Mouse (Mus musculus) intestine, embryonic 15.5 days (tissue): Measurements from ENCODE around the gene Ankrd65. TPM values are rescaled to one million over a fixed set of nuclear protein-coding genes. Genes with fewer than 3 reads are reported as not detected.

Experiments
- ATAC-seq: fragments of 200-750 bp; cut with Nextera tagmentation; 2 replicates; pipeline ENCODE4 v1.8.0; 2017; ENCODE audit warnings: moderate TSS enrichment, moderate library complexity
- H3K27ac ChIP-seq: fragments of 300-500 bp; sonication (generic); 2 replicates; pipeline ENCODE4 v1.5.1; 2015; ENCODE audit warnings: mild to moderate bottlenecking, inconsistent platforms
- H3K27me3 ChIP-seq: fragments of 300-500 bp; sonication (generic); replicated peaks from 2 replicates; pipeline ENCODE4 v1.6.1; 2015; ENCODE audit warnings: inconsistent platforms
- H3K36me3 ChIP-seq: fragments of 300-500 bp; sonication (generic); 2 replicates; pipeline ENCODE4 v1.6.1; 2015; ENCODE audit warnings: inconsistent platforms
- H3K4me1 ChIP-seq: fragments of 300-500 bp; sonication (generic); replicated peaks from 2 replicates; pipeline ENCODE4 v1.6.1; 2015; ENCODE audit warnings: inconsistent platforms
- H3K4me2 ChIP-seq: fragments of 300-500 bp; sonication (generic); replicated peaks from 2 replicates; pipeline ENCODE4 v1.6.1; 2015; ENCODE audit warnings: mild to moderate bottlenecking, inconsistent platforms
- H3K4me3 ChIP-seq: fragments of 300-500 bp; sonication (generic); replicated peaks from 2 replicates; pipeline ENCODE4 v1.5.1; 2015; ENCODE audit warnings: inconsistent platforms
- H3K9ac ChIP-seq: fragments of 300-500 bp; sonication (generic); 2 replicates; pipeline ENCODE4 v1.6.1; 2015; ENCODE audit warnings: inconsistent platforms
- H3K9me3 ChIP-seq: fragments of 300-500 bp; sonication (generic); 2 replicates; pipeline ENCODE4 v1.6.1; 2016; ENCODE audit warnings: inconsistent platforms
- WGBS: fragments of 180-500 bp; shearing (Covaris S2); methylation state at CpG from one replicate; pipeline ENCODE4 v1.1.7; 2015; 5-methylcytosine and 5-hydroxymethylcytosine counted together
- polyA plus RNA-seq: library from polyadenylated mRNA; unstranded; fragments of >200 nt; fragmentation: Nextera tagmentation; extraction: Ambion mirVana; gene quantifications from 2 replicates; pipeline ENCODE4 v1.2.1, GENCODE M21; 2015

Ankrd65 gene
- polyA plus RNA-seq, 1 experiment from 2014 or later = not detected

DNA sequence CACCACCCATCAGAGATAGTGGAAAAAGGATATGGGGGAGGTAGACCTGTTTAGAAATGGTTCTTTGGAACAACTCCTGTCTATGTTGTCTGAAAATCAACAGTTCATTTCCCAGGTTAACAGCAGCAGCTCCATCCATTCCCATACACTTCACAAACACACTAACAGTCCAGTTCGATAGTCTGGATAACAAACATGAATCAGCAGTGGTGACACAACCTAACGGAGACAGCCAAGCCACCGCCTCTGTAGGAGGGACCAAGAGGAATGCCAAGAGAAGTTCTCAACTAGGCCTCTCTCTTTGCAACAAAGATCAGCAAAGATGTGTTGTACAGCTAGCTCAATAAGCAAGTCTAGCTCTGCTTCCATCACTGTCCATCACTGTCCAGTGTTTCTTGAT is 27.9 kb upstream of the Ankrd65 start:
- WGBS = 93% methylated on average over 3 of the region's 3 CpGs
- no peak for ATAC-seq
- no peak overlapping the region for H3K4me2 ChIP-seq

DNA sequence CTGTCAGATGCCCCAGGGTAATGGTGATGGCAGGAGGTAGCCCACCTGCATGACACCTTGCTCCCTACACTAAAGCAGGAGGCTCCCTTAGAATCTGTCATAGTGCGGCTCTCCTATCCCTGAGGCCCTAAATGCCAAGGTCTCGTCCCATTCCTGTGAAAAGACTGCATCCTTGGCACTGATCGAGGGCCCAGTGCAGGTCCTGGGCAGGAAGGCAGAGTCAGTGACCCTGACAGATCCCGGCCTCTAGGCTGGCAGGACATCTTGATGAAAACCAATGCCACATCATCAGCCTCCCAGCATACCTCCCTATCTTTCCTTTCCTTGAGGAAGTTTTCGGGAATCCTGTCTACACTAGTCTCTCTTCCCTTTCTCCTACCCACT is 20.8 kb upstream of the Ankrd65 start:
- Histone ChIP-seq H3K9me3 (no peaks in the 10 kb centered on the region), H3K9ac (peak overlapping the region; percentile 77), H3K27me3 (no peaks in the 10 kb centered on the region), H3K27ac (0 out of 2 replicates have a peak overlapping the region, but pooled peaks have one; percentile 9), H3K36me3 (no peaks in the 10 kb centered on the region), H3K4me1 (peaks cover 29% of the 10 kb centered on the region), H3K4me3 (peak overlapping the region; percentile 53), H3K4me2 (peak overlapping the region; percentile 88)
- no peak for ATAC-seq
- WGBS = 69% methylated on average over 5 of the region's 5 CpGs

More for the DNA sequence above, 27.9 kb upstream of the Ankrd65 start:
- peaks cover 2% of the 10 kb centered on the region; the same call in 1 of the 2 replicates for H3K36me3 ChIP-seq
- no peak overlapping the region for H3K4me3 ChIP-seq
- H3K9ac ChIP-seq = no peak overlapping the region
- H3K27ac ChIP-seq = no peak overlapping the region
- no peaks in the 10 kb centered on the region for H3K27me3 ChIP-seq
- no peaks in the 10 kb centered on the region for H3K9me3 ChIP-seq
- H3K4me1 ChIP-seq = peaks cover 24% of the 10 kb centered on the region

DNA sequence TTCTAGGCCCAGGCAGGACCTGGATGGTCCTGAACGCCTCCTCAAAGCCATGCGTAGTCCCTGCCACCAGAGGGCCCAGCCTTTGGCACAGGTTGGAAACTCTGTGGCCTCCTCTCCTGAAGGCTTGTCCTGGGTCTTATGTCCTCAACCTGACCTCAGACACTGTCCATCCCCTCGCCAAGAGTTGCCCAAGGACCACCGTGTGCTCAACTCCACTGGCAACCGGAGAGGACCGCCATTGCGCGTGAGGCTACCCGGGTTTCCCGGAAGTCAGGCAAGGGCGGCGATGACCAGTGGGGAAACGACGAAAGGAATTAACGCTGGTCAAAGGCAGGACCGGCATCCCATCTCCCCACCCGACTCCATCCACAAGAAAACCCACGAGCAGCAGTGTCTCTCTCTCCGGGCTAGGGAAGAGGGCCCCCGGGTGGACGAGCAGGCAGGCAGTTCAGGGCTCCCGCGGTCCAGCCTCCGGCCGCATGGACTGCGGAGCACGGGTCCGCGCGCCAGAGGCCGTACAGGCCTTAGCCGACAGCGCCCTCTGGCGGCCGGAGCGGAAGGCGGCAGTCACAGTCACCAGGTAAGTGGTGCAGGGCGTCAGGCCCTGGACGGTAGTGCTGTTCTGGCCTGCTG is 20.2 kb upstream of the Ankrd65 start:
- Histone ChIP-seq H3K36me3 (no peaks in the 10 kb centered on the region), H3K9me3 (no peaks in the 10 kb centered on the region), H3K4me2 (peak overlapping the region; percentile 88), H3K27me3 (no peaks in the 10 kb centered on the region), H3K27ac (peak overlapping the region; percentile 60), H3K9ac (peak overlapping the region; percentile 77), H3K4me1 (peaks cover 31% of the 10 kb centered on the region), H3K4me3 (peak overlapping the region; percentile 53)
- ATAC-seq = peak; percentile 92
- under 1% methylated on average over 39 of the region's 39 CpGs for WGBS

DNA sequence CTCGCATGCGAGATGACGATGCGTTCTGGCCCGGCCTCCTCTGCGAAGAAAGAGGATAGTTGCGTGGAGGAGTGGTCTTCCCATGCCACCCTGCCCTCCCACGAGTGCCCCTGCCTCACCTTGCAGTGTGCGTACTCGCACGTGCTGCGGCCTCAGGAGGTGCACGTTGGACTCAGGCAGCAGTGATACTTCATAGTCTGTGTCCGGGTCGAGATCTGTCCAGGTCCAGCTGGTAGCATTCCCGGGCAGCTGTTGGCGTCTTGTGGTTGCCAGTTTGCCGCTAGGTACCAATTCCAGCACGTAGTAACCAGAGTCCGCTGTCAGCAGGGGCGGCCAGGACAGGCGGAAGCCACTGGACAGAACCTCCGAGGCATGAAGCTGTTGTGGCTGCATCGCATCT is 19.6 kb upstream of the Ankrd65 start:
- WGBS = 48% methylated on average over 24 of the region's 24 CpGs
- peak overlapping the region; percentile 88 for H3K4me2 ChIP-seq

DNA sequence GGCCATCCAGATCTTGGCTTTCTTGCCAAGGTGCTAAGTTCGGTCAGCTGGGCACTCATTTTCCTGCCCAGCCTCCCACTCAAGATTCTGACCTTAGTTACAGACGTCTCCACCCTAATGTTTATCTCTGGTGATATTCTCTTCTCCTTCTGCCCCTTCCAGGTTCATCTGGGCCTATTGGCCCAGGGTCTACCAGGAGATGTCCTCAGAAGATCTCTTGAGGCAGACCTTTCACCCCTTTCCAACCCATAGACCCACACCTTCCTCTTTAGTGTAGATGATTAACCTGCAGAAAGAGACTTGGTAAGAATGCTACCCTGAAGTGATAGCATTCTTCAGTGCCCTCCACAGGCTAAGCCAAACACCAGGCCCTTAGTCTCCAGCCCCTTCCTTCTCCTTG is 18.5 kb upstream of the Ankrd65 start:
- H3K9ac ChIP-seq = no peak overlapping the region
- H3K36me3 ChIP-seq = no peaks in the 10 kb centered on the region
- H3K4me2 ChIP-seq = peak overlapping the region; percentile 28
- H3K27ac ChIP-seq = no peak overlapping the region
- WGBS = 84% methylated on average over 2 of the region's 2 CpGs
- peaks cover 42% of the 10 kb centered on the region for H3K4me1 ChIP-seq
- H3K9me3 ChIP-seq = no peaks in the 10 kb centered on the region
- no peak for ATAC-seq
- no peak overlapping the region for H3K4me3 ChIP-seq
- H3K27me3 ChIP-seq = no peaks in the 10 kb centered on the region

More for the DNA sequence above, 19.6 kb upstream of the Ankrd65 start:
- no peaks in the 10 kb centered on the region for H3K27me3 ChIP-seq
- H3K4me3 ChIP-seq = peak overlapping the region; percentile 53
- H3K9ac ChIP-seq = peak overlapping the region; percentile 77
- peak; percentile 15; the same call in 1 of the 2 replicates for ATAC-seq
- no peak overlapping the region for H3K27ac ChIP-seq
- no peaks in the 10 kb centered on the region for H3K9me3 ChIP-seq
- H3K36me3 ChIP-seq = no peaks in the 10 kb centered on the region
- H3K4me1 ChIP-seq = peaks cover 38% of the 10 kb centered on the region

DNA sequence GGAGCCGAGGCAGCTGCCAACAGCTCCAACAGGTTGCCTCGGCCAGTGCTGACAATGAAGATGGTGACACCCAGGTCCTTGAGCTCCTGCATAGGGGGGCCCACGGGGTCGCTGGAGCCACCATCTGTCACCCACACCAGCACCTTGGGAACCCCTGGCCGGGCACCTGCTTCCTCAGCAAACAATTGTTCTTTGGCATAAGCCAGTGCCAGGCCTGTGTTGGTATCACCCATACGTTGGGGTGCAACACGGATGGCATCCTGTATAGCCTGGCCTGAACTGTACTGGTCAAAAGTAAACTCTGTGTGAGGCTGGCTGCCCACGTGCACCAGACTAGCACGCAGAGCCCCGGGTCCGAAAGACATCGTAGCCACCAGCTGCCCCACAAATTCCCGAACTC is 17.5 kb upstream of the Ankrd65 start:
- H3K4me2 ChIP-seq = no peak overlapping the region
- H3K4me3 ChIP-seq = no peak overlapping the region
- peaks cover 51% of the 10 kb centered on the region for H3K4me1 ChIP-seq
- H3K9ac ChIP-seq = no peak overlapping the region
- no peaks in the 10 kb centered on the region for H3K27me3 ChIP-seq
- no peaks in the 10 kb centered on the region for H3K36me3 ChIP-seq
- H3K9me3 ChIP-seq = no peaks in the 10 kb centered on the region
- ATAC-seq = no peak
- no peak overlapping the region for H3K27ac ChIP-seq
- WGBS = 88% methylated on average over 13 of the region's 13 CpGs

DNA sequence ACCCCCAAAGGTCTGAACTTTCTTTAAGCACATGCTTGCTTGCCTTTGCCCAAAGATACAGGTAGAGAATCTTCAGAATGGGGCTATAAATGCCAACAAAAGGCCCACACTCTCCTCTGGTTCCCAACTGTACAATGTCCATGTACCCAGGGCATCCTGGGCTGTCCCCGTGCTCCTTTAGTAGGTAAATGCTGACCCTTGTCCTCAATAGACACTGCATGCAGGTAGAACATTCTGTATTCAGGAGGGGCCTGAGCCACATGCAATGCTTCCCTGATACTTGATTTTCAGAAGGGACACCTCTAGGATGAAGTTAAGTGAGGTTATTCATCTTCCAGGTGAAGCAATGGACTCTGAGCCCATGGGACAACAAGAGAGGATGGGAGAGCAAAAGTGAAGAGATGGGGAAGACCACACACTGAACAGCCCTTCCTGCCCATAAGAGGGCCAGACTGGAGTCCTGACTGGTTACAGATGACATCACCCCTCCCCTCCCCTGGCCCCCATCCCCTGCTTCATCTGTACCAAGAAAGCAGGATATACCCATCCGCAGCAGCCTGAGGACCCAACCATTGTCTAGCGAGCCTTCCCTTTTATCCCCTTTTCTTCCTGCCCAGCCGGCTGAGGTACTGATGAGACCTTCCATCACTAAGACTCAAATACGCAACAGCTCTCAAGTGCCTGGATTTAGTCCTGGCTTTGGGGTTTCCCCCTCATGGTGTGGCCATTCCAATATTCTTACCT is 16.7 kb upstream of the Ankrd65 start:
- H3K36me3 ChIP-seq = no peaks in the 10 kb centered on the region
- 36% methylated on average over 5 of the region's 5 CpGs for WGBS
- no peak overlapping the region for H3K27ac ChIP-seq
- no peak for ATAC-seq
- H3K4me1 ChIP-seq = peaks cover 52% of the 10 kb centered on the region
- no peaks in the 10 kb centered on the region for H3K27me3 ChIP-seq
- H3K4me2 ChIP-seq = peak overlapping the region; percentile 91
- peak overlapping the region; percentile 50; the same call in 1 of the 2 replicates for H3K9ac ChIP-seq
- peak overlapping the region; percentile 46 for H3K4me3 ChIP-seq
- no peaks in the 10 kb centered on the region for H3K9me3 ChIP-seq

DNA sequence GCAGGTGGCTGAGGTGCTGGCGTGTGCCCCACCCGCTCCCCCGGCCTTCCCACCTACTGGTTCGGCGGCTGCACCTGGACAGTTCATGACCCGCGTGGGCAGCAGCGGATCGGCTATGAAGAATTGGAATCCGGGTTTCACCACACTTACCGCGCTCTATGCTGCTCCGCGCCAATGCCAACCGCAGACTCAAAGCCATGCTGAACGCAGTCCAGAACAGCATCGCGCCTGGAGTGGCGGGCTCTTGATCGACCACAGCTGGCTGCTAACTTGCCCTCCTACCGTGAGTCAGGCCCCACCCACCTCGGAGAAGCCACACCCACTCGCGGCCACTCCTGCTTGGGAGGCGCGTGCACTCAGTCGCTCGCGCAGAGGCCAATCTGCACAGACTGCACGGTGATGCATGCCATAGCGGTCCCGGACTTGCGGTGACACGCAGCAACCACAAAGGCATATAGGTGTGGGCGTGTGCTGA is 15.9 kb upstream of the Ankrd65 start, which contains the start of gene Vwa1:
Gene Vwa1, minus strand, starts transcription at position 419 of the 475 bp plus-strand sequence.
- WGBS = under 1% methylated on average over 35 of the region's 35 CpGs
- Histone ChIP-seq H3K27me3 (no peaks in the 10 kb centered on the region), H3K4me1 (peaks cover 52% of the 10 kb centered on the region), H3K27ac (peak within 1 kb of the TSS; percentile 37), H3K4me2 (peak within 1 kb of the TSS; percentile 91), H3K9ac (peak within 1 kb of the TSS; percentile 50), H3K36me3 (no peaks in the 10 kb centered on the region), H3K9me3 (no peaks in the 10 kb centered on the region), H3K4me3 (peak within 1 kb of the TSS; percentile 46)
- peak; percentile 79 for ATAC-seq

DNA sequence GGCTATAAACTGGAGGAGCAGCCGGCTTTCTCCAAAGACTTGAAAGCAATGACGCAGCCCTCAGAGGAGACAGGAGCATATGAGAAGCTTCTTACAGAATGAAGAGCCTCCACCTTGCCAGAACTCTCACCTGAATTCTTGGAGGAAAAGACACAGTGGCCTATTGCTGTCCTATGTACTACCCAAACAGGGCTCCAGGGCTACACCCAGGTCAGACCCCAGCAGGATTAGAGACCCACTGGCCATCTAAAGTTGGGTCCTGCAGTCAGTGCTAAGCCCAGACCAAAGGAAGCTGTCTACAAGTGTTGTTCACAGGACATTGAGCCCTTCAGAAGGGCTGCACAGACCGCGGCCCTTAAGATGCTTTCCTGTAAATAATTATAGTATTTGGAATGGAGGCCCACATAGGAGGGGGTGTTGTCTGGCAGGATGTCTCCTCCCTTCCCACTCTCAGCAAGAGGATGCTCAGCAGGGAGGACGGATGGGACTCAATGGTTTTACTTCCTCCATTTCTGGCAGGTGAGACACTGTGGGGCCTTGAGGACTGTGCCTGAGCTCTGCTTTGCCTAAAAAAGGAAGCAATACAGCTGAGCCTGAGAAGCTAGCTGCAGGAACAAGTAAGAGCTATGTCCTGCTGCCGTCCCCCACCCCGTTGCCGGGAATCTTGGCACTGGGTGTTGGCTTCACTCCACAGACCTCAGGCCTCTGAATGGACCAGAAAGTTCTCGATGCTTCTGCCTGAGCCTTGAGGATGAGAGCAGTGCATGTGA is 15.1 kb upstream of the Ankrd65 start:
- Histone ChIP-seq H3K36me3 (no peaks in the 10 kb centered on the region), H3K27ac (peak overlapping the region; percentile 37), H3K27me3 (no peaks in the 10 kb centered on the region), H3K4me1 (peaks cover 47% of the 10 kb centered on the region), H3K4me2 (peak overlapping the region; percentile 91), H3K9me3 (no peaks in the 10 kb centered on the region), H3K4me3 (peak overlapping the region; percentile 46; the same call in 1 of the 2 replicates), H3K9ac (no peak overlapping the region; the same call in 1 of the 2 replicates)
- 37% methylated on average over 9 of the region's 9 CpGs for WGBS
- ATAC-seq = 0 out of 2 replicates have a peak, but pooled peaks have one; percentile 5

DNA sequence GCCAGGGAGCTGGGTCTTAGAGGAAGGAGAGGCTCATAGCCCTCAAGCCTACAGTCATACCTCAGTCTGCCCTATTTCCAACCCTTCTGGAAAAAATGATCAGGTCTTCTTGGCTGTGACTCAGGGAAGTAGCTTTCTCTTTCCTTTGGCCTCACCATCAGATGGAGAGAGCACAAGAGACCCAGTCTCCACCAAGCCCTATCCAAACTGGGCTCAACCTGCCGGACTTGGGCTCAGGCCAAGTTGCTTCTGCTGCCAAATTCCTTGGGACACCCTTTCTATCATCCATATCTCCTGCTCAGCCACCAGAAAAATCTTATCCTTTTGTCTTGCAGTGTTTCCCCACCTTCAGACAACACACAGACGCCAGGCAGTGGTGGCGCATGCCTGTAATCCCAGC is 14.4 kb upstream of the Ankrd65 start:
- no peak for ATAC-seq
- Histone ChIP-seq H3K27me3 (no peaks in the 10 kb centered on the region), H3K4me2 (no peak overlapping the region), H3K4me1 (peaks cover 41% of the 10 kb centered on the region), H3K9ac (no peak overlapping the region), H3K4me3 (no peak overlapping the region), H3K9me3 (no peaks in the 10 kb centered on the region), H3K36me3 (no peaks in the 10 kb centered on the region), H3K27ac (peak overlapping the region; percentile 37)
- 81% methylated on average over 3 of the region's 3 CpGs for WGBS

DNA sequence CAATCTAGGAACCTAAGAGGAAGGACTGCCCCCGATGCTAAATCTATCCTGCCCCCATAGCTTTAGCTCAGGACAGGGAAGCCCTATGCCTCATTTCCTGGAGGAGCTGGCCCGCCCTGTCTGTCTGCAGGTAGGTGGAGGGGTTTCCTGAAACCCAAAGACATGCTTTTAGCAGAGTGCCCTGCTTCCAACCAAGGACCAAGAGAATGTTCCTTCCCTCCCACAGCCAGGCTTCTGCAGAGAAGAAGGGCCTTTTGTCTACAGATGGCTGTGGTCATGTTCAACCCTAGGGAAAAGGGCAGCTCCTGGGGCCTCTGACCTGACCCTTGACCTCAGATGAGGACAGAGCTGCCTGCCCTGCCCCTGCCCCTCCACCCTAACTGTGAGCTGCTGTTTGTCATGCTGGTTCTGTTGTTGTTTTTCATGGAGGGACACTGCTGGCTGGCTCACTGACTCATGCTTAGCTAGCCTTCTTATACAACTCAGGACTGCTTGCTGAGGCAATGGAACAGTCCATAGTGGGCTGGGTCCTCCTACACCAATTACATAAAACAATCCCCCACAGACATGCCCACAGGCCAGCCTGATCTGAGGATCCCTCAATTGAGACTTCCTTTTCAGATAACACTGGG is 13.4 kb upstream of the Ankrd65 start:
- Histone ChIP-seq H3K9me3 (no peaks in the 10 kb centered on the region), H3K27me3 (no peaks in the 10 kb centered on the region), H3K27ac (0 out of 2 replicates have a peak overlapping the region, but pooled peaks have one; percentile 6), H3K4me3 (no peak overlapping the region), H3K9ac (no peak overlapping the region), H3K4me1 (peaks cover 38% of the 10 kb centered on the region; the same call in 1 of the 2 replicates), H3K36me3 (no peaks in the 10 kb centered on the region), H3K4me2 (no peak overlapping the region)
- no peak for ATAC-seq
- 52% methylated on average over 2 of the region's 2 CpGs for WGBS
